Mouse (Mus musculus): Measurements from ENCODE around the gene Chac1.

GRCm38 (mm10) chr2:119313780-119314479, 37.1 kb upstream of the Chac1 start:
- no peak for TF ChIP-seq CTCF (IDR thresholded peaks at IDR 0.05; ENCODE audit: borderline replicate concordance, extremely low read depth, insufficient read depth, insufficient read length)
- TF ChIP-seq POLR2A (IDR thresholded peaks at IDR 0.05; ENCODE audit: borderline replicate concordance, extremely low read depth, insufficient read depth, insufficient read length, poor library complexity, severe bottlenecking), result no peak

All from brain, embryonic 14.5 days (tissue).